Mouse (Mus musculus) 416B (cell line): ENCODE measurements around the gene Qars.

Source experiments
- DNase-seq: peaks from one replicate; pipeline ENCODE4 v3.0.0; 2011; ENCODE audit warnings: low read depth

The Qars gene

GRCm38 (mm10) chr9:108540846-108541245 lies 33.3 kb downstream of the Qars start:
- no peak for DNase-seq

GRCm38 (mm10) chr9:108545986-108546385 lies 38.5 kb downstream of the Qars start:
- DNase-seq = no peak

DNA sequence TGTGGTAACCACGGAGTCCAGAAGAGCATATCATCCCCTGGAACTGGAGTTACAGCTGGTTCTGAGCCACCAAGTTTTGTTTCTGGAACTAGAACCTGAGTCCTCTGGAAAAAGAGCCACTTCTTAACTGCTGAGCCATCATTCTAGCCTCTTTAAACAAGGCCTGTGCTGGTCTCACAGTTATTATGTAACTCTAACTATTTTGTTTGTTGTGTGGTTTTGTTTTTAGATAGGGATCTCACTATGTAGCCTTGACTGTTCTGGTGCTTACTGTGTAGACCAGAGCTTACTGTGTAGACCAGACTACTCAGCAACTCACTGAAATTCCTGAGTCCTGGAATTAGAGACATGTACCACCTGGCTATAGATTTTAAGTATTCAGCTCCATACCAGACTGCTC lies 39.4 kb downstream of the Qars start:
- no peak for DNase-seq

DNA sequence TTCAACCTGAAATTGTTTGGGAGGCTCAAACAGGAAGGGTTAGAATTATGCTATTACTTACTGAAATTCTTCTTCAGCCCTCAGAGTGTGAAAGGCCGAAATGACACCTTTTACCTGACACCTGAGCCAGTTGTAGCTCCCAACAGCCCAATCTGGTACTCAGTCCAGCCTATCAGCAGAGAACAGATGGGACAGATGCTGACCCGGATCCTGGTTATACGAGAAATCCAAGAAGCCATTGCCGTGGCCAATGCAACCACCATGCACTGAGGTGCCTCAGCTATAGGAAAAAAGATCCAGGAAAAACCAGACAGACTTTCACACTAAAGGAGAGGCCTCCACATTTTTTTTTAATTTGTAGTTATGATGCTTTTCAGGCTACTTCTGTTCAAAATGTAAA lies 51.7 kb downstream of the Qars start:
- DNase-seq = no peak

DNA sequence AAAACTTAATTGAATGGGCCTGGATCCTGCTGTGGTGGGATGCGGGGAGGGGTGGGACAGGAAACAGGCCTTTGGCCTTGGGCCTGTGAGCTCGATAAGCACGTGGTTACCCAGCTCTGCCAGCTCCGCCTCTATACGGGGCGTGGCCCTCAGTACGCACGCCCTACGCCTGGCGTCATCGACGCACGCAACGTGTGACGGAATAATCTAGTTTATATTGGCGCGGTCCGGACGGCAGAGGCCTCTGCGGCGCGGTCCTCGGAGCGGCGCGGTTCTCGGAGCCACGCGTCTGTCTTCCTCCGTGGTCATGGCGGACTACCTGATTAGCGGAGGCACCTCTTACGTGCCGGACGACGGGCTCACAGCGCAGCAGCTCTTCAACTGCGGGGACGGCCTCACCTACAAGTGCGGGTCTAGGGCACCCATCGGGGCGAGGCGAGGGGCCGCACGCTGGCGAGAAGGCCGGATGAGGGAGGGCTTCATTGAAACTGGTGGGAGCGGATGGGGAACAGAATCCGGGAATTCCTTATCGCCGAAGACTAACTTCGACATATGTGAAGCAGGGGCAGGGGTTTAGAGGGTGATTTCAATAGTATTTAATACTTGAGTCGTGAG lies 52.8 kb downstream of the Qars start, which contains the start of gene Impdh2:
Gene Impdh2, plus strand, starts transcription at position 60 of the 615 bp plus-strand sequence.
- DNase-seq = peak; percentile 99

- DNase-seq = no peak
Observed at GRCm38 (mm10) chr9:108563671-108564070, 56.2 kb downstream of the Qars start.

- DNase-seq = peak; percentile 25
Observed at GRCm38 (mm10) chr9:108564131-108564530, 56.6 kb downstream of the Qars start.
